Mouse (Mus musculus) liver, embryonic 14.5 days (tissue): Measurements from ENCODE around the gene Rsrp1. TPM values are rescaled to one million over a fixed set of nuclear protein-coding genes. Genes with fewer than 3 reads are reported as not detected.
A peak's percentile ranks its signal among the peaks of the same experiment; 100 is the strongest.

ENCODE experiments used
- ATAC-seq: fragments of 200-750 bp; cut with Nextera tagmentation; 2 replicates; pipeline ENCODE4 v1.8.0; 2017; ENCODE audit warnings: moderate number of reproducible peaks, mild to moderate bottlenecking, moderate library complexity; ENCODE audit not compliant: insufficient read depth
- DNase-seq, 3 experiments: peaks; one replicate each; pipeline ENCODE4 v3.0.0-alpha.2; 2012 to 2013; ENCODE audit warnings: low read depth in 3 of 3, low spot score in 3 of 3
- H3K27ac ChIP-seq: fragments of 300-500 bp; sonication (generic); 2 replicates; pipeline ENCODE4 v1.5.1; 2014; ENCODE audit warnings: moderate library complexity, mild to moderate bottlenecking, control low read depth, inconsistent platforms
- H3K27me3 ChIP-seq: fragments of 300-500 bp; sonication (generic); 2 replicates; pipeline ENCODE4 v1.6.1; 2014; ENCODE audit warnings: mild to moderate bottlenecking, low read length, moderate library complexity; ENCODE audit not compliant: control insufficient read depth, insufficient read depth
- H3K36me3 ChIP-seq: fragments of 300-500 bp; sonication (generic); replicated peaks from 2 replicates; pipeline ENCODE4 v1.6.1; 2014; ENCODE audit warnings: low read depth; ENCODE audit not compliant: control insufficient read depth, insufficient read depth
- H3K4me1 ChIP-seq, 2 experiments: fragments of 200-500 bp in 1 of 2; fragments of 300-500 bp in 1 of 2; sonication (generic) in 1 of 2; replicated peaks; 2 replicates each; pipeline ENCODE4 v1.6.1; 2012 to 2014; ENCODE audit warnings: antibody characterized with exemption in 1 of 2, inconsistent platforms in 1 of 2, low read length in 1 of 2; ENCODE audit not compliant: control insufficient read depth in 2 of 2, insufficient read depth in 2 of 2
- H3K4me2 ChIP-seq: fragments of 300-500 bp; sonication (generic); 2 replicates; pipeline ENCODE4 v1.6.1; 2014; ENCODE audit warnings: low read depth, mild to moderate bottlenecking, control low read depth, moderate library complexity
- H3K4me3 ChIP-seq, 2 experiments: fragments of 200-500 bp in 1 of 2; fragments of 300-500 bp in 1 of 2; sonication (generic) in 1 of 2; 2 replicates each; pipeline ENCODE4 v1.5.1; 2012 to 2014; ENCODE audit warnings: low read depth in 2 of 2, low read length in 2 of 2, mild to moderate bottlenecking in 2 of 2, control low read depth in 1 of 2, inconsistent platforms in 1 of 2, moderate library complexity in 1 of 2; ENCODE audit not compliant: insufficient read depth in 1 of 2
- H3K9ac ChIP-seq: fragments of 300-500 bp; sonication (generic); replicated peaks from 2 replicates; pipeline ENCODE4 v1.6.1; 2014; ENCODE audit warnings: mild to moderate bottlenecking, control low read depth, moderate library complexity
- H3K9me3 ChIP-seq: fragments of 300-500 bp; sonication (generic); 2 replicates; pipeline ENCODE4 v1.6.1; 2016; ENCODE audit warnings: low read length, mixed read lengths; ENCODE audit not compliant: control insufficient read depth
- CTCF ChIP-seq: IDR thresholded peaks from 2 replicates; pipeline ENCODE4 v1.5.1; 2016; ENCODE audit warnings: antibody characterized with exemption, low read depth, control low read depth
- EP300 ChIP-seq: IDR thresholded peaks from 2 replicates; pipeline ENCODE4 v1.6.1; 2016; ENCODE audit warnings: antibody characterized with exemption, low read depth
- WGBS: fragments of 180-500 bp; shearing (Covaris S2); extraction: QIAGEN DNeasy Blood & Tissue Kit; methylation state at CpG from one replicate; pipeline ENCODE4 v1.1.7; 2014; ENCODE audit not compliant: insufficient replicate concordance; 5-methylcytosine and 5-hydroxymethylcytosine counted together
- polyA plus RNA-seq, 2 experiments: library from polyadenylated mRNA; depleted of rRNA in 1 of 2; stranded (reverse) in 1 of 2; unstranded in 1 of 2; fragments of >200 nt; fragmentation: Nextera tagmentation in 1 of 2; extraction: Ambion mirVana in 1 of 2; gene quantifications; 2 replicates each; pipeline versions ENCODE4 v1.2.1 to v1.2.3; 2012 to 2014

Rsrp1 gene
- polyA plus RNA-seq, 2 experiments: 151 to 228 TPM

DNA sequence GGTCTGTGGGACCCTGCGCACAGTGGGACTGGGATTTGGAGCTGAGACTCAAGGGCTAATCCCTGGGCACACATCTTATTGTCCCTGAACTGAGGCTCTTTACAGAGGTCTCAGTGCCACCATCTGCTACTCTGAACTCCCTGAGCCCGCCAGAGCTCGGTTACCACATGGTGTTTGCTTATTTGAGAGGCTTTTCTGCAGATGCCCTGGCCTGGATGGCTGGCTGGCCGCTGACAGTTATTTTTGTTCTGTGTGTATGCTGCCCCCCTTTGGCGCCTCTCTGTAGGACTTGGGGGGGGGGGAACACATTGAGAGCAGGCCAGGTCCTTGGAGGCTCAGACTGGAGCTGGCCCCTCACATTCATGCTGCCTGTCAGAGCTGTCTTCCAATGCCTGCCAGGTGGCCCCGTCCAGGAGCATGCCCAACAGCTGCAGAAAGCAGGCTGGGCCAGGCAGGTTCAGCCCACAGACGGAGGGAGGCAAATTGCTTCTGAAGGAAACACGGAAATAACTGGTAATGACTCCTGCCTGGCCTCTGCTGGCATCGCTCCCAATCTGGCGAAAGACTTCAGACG, 27.2 kb downstream of the Rsrp1 start:
- ATAC-seq (no peak), DNase-seq (no peak)
- WGBS: 48% methylated on average over 11 of the region's 11 CpGs
- Histone ChIP-seq H3K27ac (no peak overlapping the region), H3K4me3 (no peak overlapping the region), H3K9me3 (no peaks in the 10 kb centered on the region), H3K9ac (no peak overlapping the region), H3K4me1 (peaks cover 0 to 3% of the 10 kb centered on the region in 2 experiments; a peak in 2 of 4 replicates), H3K36me3 (no peaks in the 10 kb centered on the region), H3K4me2 (no peak overlapping the region), H3K27me3 (no peaks in the 10 kb centered on the region)
- TF ChIP-seq CTCF (peak; percentile 15; the same call in 1 of the 2 replicates), EP300 (no peak)

DNA sequence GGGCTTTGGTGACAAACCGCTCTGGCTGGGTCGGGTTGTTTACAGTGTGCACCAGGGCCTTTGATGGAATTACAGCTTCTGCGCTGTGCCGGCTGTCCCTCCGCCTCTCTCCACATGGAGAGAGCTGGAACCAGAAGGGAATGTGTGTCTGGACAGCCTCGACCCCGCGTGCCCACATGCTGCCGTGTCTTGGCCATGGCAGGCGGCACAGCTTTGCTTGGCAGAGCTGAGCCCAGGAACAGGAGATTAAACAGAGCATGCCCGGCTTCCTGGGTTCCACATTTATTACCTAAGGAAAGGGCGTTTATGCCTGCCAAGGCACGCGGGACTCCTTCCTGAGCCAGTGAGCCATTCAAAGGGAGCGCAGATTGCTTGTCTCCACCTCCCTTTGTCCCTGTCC, 31.1 kb downstream of the Rsrp1 start:
- WGBS: 40% methylated on average over 15 of the region's 15 CpGs
- H3K27ac ChIP-seq: no peak overlapping the region
- no peak for ATAC-seq
- H3K27me3 ChIP-seq: no peaks in the 10 kb centered on the region; the same call in none of the 2 replicates
- H3K9ac ChIP-seq: no peak overlapping the region
- H3K4me3 ChIP-seq: no peak overlapping the region
- no peaks in the 10 kb centered on the region for H3K36me3 ChIP-seq
- no peaks in the 10 kb centered on the region for H3K9me3 ChIP-seq
- TF ChIP-seq CTCF (no peak), EP300 (no peak)
- H3K4me2 ChIP-seq: no peak overlapping the region
- DNase-seq: no peak
- peaks cover 3 to 6% of the 10 kb centered on the region in 2 experiments; a peak in 3 of 4 replicates for H3K4me1 ChIP-seq

DNA sequence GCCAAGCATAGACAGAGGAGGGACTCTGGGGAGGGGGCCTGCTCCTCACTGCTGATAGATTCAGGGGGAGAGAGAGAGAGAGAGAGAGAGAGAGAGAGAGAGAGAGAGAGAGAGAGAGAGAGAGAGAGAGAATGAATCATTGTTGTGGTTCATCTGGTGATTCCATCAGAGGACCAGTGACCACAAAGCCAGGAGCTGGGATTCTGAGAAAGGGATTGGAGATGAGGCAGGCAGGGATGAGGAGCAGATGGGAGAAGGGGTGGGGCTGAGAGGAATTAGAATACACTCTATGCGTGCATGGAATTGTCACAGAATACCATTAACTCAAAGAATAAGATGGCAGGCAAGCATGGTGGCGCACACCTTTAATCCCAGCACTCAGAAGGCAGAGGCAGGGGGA, 31.8 kb downstream of the Rsrp1 start:
- Histone ChIP-seq H3K4me3 (no peak overlapping the region), H3K4me2 (no peak overlapping the region), H3K27ac (no peak overlapping the region), H3K9me3 (no peaks in the 10 kb centered on the region), H3K36me3 (no peaks in the 10 kb centered on the region), H3K9ac (no peak overlapping the region), H3K27me3 (no peaks in the 10 kb centered on the region; the same call in none of the 2 replicates), H3K4me1 (peaks cover 3 to 6% of the 10 kb centered on the region in 2 experiments; a peak in 3 of 4 replicates)
- DNase-seq (no peak), ATAC-seq (no peak)
- 89% methylated on average over 2 of the region's 2 CpGs for WGBS
- TF ChIP-seq EP300 (no peak), CTCF (no peak)

DNA sequence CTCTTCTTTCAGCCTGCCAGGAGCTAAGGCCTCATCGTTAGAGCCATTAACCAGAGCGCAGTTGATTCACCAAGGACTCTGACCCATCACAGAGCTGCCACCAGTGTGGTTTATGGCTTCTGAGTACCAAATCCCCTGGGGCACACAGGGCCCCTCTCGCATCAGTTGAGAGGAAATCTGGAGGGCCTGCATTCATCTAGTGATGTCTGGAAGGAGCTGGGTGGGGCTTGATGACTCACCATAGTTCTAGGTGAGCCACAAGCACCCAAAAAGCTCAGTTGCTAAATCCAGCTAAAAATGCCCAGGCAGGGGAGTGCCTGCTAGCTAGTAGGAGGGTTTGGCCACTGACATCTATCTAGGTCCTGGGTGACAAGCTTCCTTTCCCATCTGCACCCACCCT, 32.5 kb downstream of the Rsrp1 start:
- peaks cover 3 to 6% of the 10 kb centered on the region in 2 experiments; a peak in 3 of 4 replicates for H3K4me1 ChIP-seq
- H3K4me3 ChIP-seq: no peak overlapping the region
- no peaks in the 10 kb centered on the region; the same call in none of the 2 replicates for H3K27me3 ChIP-seq
- WGBS: 39% methylated on average over 3 of the region's 3 CpGs
- ATAC-seq (peak; percentile 35; the same call in 1 of the 2 replicates), DNase-seq (no peak)
- TF ChIP-seq CTCF (no peak), EP300 (no peak)
- no peak overlapping the region for H3K4me2 ChIP-seq
- no peaks in the 10 kb centered on the region for H3K9me3 ChIP-seq
- no peak overlapping the region for H3K27ac ChIP-seq
- no peak overlapping the region for H3K9ac ChIP-seq
- H3K36me3 ChIP-seq: no peaks in the 10 kb centered on the region

DNA sequence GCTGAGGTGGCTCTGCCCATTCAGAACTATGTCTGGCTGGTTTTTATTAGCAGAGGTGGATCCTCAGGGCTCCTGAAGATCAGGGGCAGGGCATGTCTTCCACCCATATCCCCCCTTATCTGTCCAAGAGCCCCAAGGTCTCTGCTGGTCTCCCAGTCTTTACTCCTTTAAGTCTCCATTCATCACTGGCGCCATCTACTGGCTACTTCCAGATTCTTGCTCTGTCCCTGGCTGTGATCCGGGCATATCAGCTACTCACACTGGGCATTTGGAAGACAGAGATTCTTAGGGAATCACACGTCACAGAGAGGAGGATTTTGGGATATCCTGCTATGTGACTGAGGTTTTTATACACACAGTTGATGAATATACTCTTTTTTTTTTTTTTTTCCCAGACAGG, 32.9 kb downstream of the Rsrp1 start:
- Histone ChIP-seq H3K4me1 (peaks cover 3 to 6% of the 10 kb centered on the region in 2 experiments; a peak in 3 of 4 replicates), H3K27me3 (no peaks in the 10 kb centered on the region; the same call in none of the 2 replicates), H3K36me3 (no peaks in the 10 kb centered on the region), H3K9me3 (no peaks in the 10 kb centered on the region), H3K4me2 (no peak overlapping the region), H3K4me3 (no peak overlapping the region), H3K9ac (no peak overlapping the region), H3K27ac (no peak overlapping the region)
- ATAC-seq (peak; percentile 47; the same call in 1 of the 2 replicates), DNase-seq (peak; percentile 41 to 67 (median 53))
- TF ChIP-seq EP300: no peak
- peak; percentile 85 for TF ChIP-seq CTCF
- WGBS: 6% methylated on average over 3 of the region's 3 CpGs
